Mouse (Mus musculus): ENCODE measurements at regions not wholly inside any gene's neighbourhood (a gene's known extent, or its start where the extent isn't known, plus 50 kb on each side); places are given as distances from the start of the nearest gene placed in this dataset.

DNA sequence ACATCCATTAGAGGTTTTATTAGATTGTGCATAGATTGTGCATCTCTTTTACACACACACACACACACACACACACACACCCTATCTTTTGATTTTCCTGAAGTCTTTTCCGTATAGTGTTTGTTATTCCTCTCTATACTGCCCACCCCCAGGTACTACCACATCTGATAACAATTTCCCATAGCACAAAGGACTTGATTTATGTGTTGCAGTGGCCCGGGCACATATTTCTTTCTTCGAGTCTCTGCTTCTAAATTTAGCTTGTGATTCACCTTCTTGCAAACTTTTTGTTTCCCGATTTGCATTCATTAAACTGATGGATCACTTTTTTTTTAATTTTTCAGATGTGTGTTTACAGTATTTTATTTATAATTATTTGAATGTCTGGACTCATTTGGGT is 254.8 kb downstream of the Pcdh18 start:
- TF ChIP-seq CTCF (IDR thresholded peaks at IDR 0.05; ENCODE audit: low read depth): no peak
- no peak for TF ChIP-seq EP300 (optimal IDR thresholded peaks at IDR 0.05)
